Mouse (Mus musculus) bone marrow, adult 2 months (tissue): ENCODE data around the gene Acaca.

ENCODE experiments used
- CTCF ChIP-seq: fragments of 200-500 bp; IDR thresholded peaks from 2 replicates; pipeline ENCODE4 v1.5.1; 2011; ENCODE audit warnings: low read length, control low read depth; ENCODE audit not compliant: control insufficient read depth, insufficient read depth
- POLR2A ChIP-seq: fragments of 200-500 bp; IDR thresholded peaks from 2 replicates; pipeline ENCODE4 v1.6.1; 2011; ENCODE audit warnings: low read depth, mild to moderate bottlenecking, control low read depth, low read length, borderline replicate concordance; ENCODE audit not compliant: control insufficient read depth

DNA sequence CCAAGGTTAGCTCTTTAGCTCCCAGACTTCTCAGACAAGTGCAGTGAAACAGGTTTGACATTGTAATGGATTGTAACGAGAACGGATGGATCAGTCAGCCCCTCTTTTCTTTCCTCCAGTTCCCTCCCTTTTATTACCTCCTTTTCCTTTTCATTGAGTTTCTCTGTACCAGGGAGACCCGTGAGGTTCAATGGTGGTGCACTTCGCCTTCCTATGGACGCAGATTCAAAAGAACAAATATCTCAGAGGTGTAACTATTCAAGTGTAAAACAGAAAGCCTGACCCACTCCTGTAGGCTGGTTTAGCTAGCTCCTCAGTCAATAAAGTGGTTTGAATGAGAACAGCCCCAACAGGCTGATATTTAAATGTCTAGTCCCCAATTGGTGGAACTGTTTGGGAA is 47.6 kb upstream of the Acaca start:
- no peak for TF ChIP-seq CTCF
- TF ChIP-seq POLR2A, result no peak
